Mouse (Mus musculus) left cerebral cortex, adult 6 months (tissue): ENCODE measurements around the gene Olfr814. TPM values are rescaled to one million over a fixed set of nuclear protein-coding genes. Genes with fewer than 3 reads are reported as not detected.

Experiments
- long read RNA-seq, 2 experiments: library from polyadenylated mRNA; unstranded; transcript quantifications; one replicate each; pipeline ENCODE4 v2.0.0; 2019 to 2020
- polyA plus RNA-seq: library from polyadenylated mRNA; unstranded; fragments of <200 nt; fragmentation: Nextera tagmentation; gene quantifications from 2 replicates; pipeline ENCODE4 v1.2.3, GENCODE M21; 2021

The Olfr814 gene
- polyA plus RNA-seq, result not detected in 2 replicates
- long read RNA-seq, experiment 1, result 0 reads
- long read RNA-seq, experiment 2, result 0 reads

DNA sequence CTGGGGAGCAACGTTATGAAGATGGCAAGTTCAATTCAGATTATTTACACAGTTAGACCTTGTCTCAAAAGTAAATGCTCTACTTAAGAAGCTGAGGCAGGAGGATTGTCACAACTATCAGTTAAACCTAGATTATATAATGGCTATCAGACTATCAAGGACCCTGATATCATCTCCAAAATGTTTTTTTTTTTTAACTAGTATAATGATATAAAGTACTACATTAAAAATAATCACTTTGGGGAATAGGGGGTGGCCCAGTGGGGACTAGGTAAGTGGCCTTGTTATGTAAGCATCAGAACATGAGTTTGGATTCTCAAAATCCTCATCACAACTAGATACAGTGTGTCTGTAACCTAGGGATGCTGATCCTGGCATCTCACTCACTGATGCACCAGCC is at the start of gene Olfr814:
Gene Olfr814 (minus strand): TSS at position 101 of the 400 bp plus-strand sequence.

DNA sequence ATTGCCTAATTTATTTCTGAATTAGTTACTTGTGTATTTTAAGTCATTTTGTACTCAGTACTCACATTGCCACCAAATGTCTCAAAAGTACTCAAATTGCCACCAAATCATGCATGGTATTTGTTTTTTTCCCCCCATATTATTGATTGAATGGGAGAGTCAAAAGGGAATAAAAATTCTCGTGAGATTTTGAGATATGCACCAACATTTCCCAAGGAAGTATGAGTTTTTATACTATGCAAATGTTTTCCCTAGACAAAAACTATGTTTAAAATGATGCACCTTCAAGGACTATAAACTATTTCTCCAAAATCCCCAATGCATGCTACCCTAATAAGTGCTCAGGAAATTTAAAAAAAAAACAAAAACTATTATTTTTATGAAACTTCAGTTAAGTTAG is 35.8 kb upstream of the Olfr814 start, which contains the start of gene Olfr816:
Gene Olfr816 (minus strand): TSS at position 101 of the 400 bp plus-strand sequence.

DNA sequence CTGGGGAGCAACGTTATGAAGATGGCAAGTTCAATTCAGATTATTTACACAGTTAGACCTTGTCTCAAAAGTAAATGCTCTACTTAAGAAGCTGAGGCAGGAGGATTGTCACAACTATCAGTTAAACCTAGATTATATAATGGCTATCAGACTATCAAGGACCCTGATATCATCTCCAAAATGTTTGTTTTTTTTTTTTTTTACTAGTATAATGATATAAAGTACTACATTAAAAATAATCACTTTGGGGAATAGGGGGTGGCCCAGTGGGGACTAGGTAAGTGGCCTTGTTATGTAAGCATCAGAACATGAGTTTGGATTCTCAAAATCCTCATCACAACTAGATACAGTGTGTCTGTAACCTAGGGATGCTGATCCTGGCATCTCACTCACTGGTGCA is 26.1 kb upstream of the Olfr814 start, which contains the start of gene Olfr815:
Gene Olfr815 (minus strand): TSS at position 101 of the 400 bp plus-strand sequence.

DNA sequence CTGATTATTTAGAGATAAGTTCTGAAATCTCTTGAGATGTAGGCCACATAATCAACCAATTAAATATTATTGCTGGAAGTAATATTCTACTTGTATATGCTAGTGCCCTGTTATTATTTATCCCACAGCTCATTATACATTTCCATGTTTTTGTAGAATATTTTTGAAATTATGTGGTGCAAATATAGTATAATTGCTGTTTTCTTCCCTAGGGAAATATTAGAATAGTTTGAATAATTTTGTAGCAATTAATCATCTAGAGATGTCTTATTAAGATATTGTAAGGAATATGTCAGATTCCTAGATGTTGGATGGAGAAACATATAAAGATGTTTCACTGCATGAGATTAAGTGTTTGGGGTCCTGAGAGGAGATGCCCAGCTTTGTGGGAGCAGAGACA is 24.6 kb downstream of the Olfr814 start, which contains the start of gene Olfr813:
Gene Olfr813 (plus strand): TSS at position 301 of the 400 bp plus-strand sequence.

DNA sequence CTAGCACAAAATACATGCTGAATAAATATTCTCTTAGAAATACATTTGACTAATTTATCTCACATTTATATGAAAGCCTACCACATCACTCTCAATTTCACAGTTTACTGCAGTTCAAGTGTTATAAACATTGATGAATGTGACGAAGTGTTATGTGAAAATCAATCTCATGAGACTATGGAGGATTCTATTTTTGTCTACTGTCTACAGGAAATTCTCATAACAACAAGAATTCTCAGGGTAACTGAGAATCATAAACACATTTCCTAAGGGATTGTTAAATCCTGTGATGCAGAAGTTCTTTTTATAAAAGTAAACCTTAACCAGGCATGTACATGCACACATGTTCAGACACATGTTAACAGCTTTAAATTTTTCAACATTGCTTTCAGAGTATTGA is 33.7 kb downstream of the Olfr814 start, which contains the start of gene Olfr812:
Gene Olfr812 (minus strand): TSS at position 101 of the 400 bp plus-strand sequence.

Other genes with a start within 250 kb of the Olfr814 start
- gene Olfr799, start 242.4 kb downstream of the Olfr814 start, polyA plus RNA-seq, result not detected in 2 replicates
- not detected in 2 replicates for gene Olfr800, start 222.2 kb downstream of the Olfr814 start, polyA plus RNA-seq
- not detected in 2 replicates for gene Olfr801, start 206.0 kb downstream of the Olfr814 start, polyA plus RNA-seq
- gene Olfr802, start 191.7 kb downstream of the Olfr814 start, polyA plus RNA-seq, result 0.03 and 0.07 TPM in 2 replicates
- gene Olfr803, start 185.6 kb downstream of the Olfr814 start, polyA plus RNA-seq, result not detected in 2 replicates
- not detected in 2 replicates for gene Olfr804, start 176.6 kb downstream of the Olfr814 start, polyA plus RNA-seq
- not detected in 2 replicates for gene Olfr805, start 150.5 kb downstream of the Olfr814 start, polyA plus RNA-seq
- not detected in 2 replicates for gene Olfr806, start 137.9 kb downstream of the Olfr814 start, polyA plus RNA-seq
- gene Olfr807, start 122.1 kb downstream of the Olfr814 start, polyA plus RNA-seq, result not detected in 2 replicates
- not detected in 2 replicates for gene Olfr808, start 114.4 kb downstream of the Olfr814 start, polyA plus RNA-seq
- not detected in 2 replicates for gene Olfr809, start 105.2 kb downstream of the Olfr814 start, polyA plus RNA-seq
- not detected in 2 replicates for gene Olfr810, start 84.9 kb downstream of the Olfr814 start, polyA plus RNA-seq
- not detected in 2 replicates for gene Olfr811, start 75.5 kb downstream of the Olfr814 start, polyA plus RNA-seq
- gene Olfr812, start 33.8 kb downstream of the Olfr814 start, polyA plus RNA-seq, result not detected in 2 replicates
- not detected in 2 replicates for gene Olfr813, start 24.5 kb downstream of the Olfr814 start, polyA plus RNA-seq
- gene Olfr815, start 26.0 kb upstream of the Olfr814 start, polyA plus RNA-seq, result not detected in 2 replicates
- gene Olfr816, start 35.7 kb upstream of the Olfr814 start, polyA plus RNA-seq, result not detected in 2 replicates
- not detected in 2 replicates for gene Olfr818, start 69.2 kb upstream of the Olfr814 start, polyA plus RNA-seq
- not detected in 2 replicates for gene Olfr819, start 87.4 kb upstream of the Olfr814 start, polyA plus RNA-seq
- gene Olfr247, start 96.3 kb upstream of the Olfr814 start, polyA plus RNA-seq, result not detected in 2 replicates
- 0.03 TPM in 1 of 2 replicates, not detected in the other for gene Gm10310, start 105.2 kb upstream of the Olfr814 start, polyA plus RNA-seq
- gene Olfr820, start 132.8 kb upstream of the Olfr814 start, polyA plus RNA-seq, result not detected in 2 replicates
- gene Olfr821, start 150.5 kb upstream of the Olfr814 start, polyA plus RNA-seq, result not detected in 2 replicates
- gene Olfr822, start 191.4 kb upstream of the Olfr814 start, polyA plus RNA-seq, result not detected in 2 replicates
- gene Olfr823, start 235.5 kb upstream of the Olfr814 start, polyA plus RNA-seq, result not detected in 2 replicates